Mouse (Mus musculus) urinary bladder, postnatal 4 days (tissue): ENCODE measurements around the gene Rccd1.

Experiments
- DNase-seq, 2 experiments: peaks; one replicate each; pipeline ENCODE4 v3.0.0; 2021 to 2022; ENCODE audit warnings: low spot score in 2 of 2

The Rccd1 gene

GRCm38 (mm10) chr7:80299568-80299967 lies 24.7 kb downstream of the Rccd1 start:
- DNase-seq = no peak

DNA sequence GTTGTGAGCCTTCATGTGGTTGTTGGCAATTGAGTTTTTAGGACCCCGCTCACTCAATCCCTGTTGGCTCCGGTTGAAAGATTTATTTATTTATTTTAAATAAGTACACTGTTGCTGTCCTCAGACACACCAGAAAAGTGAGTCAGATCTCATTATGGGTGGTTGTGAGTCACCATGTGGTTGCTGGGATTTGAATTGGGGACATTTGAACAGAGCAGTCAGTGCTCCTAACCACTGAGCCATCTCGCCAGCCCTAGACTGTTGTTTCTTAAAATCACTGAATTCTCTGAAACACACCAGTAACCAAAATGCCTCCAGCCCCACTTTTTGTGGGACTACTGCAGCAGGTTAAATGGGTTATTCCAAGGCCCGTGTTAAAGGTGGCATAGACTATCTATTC lies 25.5 kb downstream of the Rccd1 start:
- DNase-seq = no peak

- no peak for DNase-seq
Observed at GRCm38 (mm10) chr7:80297041-80297440, 27.2 kb downstream of the Rccd1 start.

GRCm38 (mm10) chr7:80296462-80296861 lies 27.8 kb downstream of the Rccd1 start:
- no peak for DNase-seq

DNA sequence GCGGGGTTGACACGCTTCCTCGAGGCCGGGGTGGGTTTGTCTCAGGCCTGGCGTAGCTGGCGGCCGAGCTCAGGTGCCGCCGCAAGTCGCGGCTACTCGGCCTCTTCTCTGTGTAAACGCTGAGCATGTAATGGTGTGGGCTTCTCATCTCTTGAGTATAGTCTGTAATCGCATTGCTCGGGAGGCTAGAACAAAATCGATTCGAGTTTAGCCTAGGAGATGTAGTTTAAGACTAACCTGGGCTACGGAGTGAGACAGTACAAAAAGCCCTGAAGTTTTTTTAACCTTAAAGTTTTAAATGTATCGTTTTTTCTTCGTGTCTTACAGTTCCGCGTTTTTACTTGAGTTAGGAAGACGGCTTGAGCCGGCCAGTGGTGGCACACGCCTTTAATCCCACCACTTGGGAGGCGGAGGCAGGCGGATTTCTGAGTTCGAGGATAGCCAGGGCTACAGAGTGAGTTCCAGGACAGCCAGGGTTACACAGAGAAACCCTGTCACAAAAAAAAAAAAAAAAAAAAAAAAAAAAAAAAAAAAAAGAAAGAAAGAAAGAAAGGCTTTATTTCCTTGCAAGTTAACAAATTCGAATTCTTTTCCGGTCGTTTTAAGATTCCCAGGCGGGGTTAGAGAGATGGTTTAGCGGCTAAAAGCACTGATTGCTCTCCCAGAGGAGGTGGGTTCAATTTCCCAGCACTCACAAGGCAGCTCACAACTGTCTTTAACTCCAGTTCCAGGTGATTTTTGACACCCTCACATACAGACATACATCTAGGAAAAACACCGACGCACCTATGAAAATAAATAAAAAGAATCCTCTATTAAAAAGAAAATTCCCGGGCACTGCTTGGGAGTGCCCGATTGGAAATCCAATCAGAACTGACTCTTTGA lies 29.2 kb downstream of the Rccd1 start:
- no peak for DNase-seq

DNA sequence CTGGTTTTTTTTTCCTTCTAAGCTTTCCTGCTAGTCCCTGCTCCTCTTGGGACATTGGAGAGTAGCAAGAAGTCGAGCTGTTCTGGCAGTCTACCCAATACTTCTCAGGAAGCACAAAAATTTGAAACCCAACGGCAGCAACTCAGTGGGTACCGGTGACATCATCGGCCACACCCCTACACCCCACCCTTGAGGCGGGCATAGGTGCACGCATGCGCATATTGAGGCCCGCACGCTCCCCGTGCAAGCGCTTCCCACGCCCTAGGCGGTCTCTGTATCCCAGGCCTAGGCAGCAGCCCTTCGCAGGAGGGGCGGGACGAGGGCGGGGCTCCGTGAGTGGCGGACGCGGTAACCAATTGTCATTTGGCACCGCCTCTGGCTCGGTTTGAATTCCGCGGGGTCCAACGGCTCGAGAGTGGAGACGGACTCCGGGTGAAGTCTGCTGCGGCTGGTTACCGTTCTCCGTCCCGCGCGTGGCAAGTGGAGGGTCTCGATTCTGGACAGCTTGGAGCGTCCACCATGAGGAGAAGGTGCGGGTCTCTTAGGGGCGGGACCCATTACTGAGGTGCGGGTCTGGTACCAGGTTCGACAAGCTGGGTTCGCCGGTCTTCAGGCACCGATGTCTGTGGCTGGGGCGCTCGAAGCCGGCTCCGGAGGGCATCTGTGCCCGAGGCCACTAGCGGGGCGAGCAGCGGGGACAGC lies 30.0 kb downstream of the Rccd1 start, which contains the start of gene Prc1:
Gene Prc1 (plus strand): TSS at position 389 of the 702 bp plus-strand sequence.
- peak; percentile 97 to 98 for DNase-seq

GRCm38 (mm10) chr7:80287736-80288135 lies 36.5 kb downstream of the Rccd1 start:
- no peak for DNase-seq

- no peak for DNase-seq
Observed at GRCm38 (mm10) chr7:80285725-80286124, 38.5 kb downstream of the Rccd1 start.

- no peak for DNase-seq
Observed at GRCm38 (mm10) chr7:80284391-80284790, 39.9 kb downstream of the Rccd1 start.

DNA sequence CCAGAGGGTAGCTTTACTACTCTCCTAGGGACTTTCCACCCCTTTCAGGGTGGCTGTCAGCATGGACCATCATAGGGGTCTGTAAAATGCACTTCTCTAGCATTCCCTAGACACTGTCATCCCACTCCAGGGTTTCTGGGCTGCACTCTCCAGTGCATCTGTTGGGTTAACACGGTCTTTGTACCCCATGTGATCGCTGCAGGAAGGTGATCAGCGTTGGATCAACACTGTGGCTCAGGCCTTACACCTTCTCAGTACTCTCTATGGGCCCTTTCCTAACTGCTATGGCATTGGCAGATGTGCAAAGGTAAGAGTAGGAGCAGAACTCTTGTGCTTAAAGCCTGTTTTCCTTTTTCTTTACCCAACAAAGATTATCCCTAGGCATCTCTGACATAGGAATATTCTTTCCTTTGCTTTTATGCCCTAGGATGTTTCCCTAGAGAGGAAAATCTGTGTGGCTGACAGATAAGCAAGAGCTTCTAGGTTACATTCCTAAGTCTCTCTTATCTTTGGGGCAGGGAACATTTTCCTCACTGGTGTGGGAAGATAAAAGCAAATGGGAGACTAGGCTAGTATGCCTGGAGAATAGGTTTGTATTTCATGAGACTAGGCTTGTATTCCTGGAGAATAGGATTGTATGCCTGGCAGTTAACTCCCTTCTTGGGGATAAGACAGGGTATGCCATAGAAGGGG lies 40.9 kb downstream of the Rccd1 start:
- no peak for DNase-seq

- no peak for DNase-seq
Observed at GRCm38 (mm10) chr7:80281646-80282045, 42.6 kb downstream of the Rccd1 start.

- no peak for DNase-seq
Observed at GRCm38 (mm10) chr7:80280998-80281397, 43.3 kb downstream of the Rccd1 start.

DNA sequence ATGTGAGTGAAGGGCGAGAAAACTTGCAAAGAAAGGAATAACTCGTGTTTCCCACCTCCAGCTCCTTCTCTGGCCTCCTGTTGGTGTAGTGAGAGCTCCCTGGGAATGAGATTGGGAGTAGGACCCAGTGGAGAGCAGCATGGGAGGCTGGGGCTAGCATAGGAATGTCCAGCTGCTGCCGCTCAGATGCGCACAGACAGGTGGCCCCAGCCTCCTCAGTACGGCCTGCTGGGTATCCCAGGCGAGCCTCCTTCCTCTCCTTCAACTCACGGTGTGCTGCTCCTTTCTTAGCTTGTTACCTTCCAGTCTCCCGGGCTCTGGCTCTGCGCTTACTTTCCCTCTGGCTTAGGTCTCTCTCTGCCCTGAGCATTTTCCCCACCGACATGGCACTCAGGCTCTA lies 44.2 kb downstream of the Rccd1 start:
- no peak for DNase-seq

GRCm38 (mm10) chr7:80276374-80276773 lies 47.9 kb downstream of the Rccd1 start:
- no peak for DNase-seq

DNA sequence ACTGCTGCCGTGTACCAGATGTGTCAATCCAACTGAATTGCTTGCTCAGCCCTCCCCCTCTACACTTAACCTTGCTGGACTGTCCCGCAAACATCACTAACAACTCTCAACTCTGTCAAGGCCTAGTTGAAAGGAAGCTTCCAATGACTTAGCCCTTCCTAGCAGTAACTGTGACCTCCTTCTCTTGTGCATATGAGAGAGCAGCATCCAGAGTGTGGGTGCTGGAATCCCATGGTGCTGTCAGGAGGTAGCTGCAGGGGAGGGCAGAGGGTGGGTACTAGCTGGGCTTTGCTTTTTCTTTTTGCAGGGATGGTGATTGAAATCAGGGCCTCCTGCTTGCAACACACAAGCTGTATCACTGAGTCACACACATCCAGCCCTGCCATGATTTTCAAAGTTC lies 50.8 kb downstream of the Rccd1 start:
- DNase-seq = no peak

DNA sequence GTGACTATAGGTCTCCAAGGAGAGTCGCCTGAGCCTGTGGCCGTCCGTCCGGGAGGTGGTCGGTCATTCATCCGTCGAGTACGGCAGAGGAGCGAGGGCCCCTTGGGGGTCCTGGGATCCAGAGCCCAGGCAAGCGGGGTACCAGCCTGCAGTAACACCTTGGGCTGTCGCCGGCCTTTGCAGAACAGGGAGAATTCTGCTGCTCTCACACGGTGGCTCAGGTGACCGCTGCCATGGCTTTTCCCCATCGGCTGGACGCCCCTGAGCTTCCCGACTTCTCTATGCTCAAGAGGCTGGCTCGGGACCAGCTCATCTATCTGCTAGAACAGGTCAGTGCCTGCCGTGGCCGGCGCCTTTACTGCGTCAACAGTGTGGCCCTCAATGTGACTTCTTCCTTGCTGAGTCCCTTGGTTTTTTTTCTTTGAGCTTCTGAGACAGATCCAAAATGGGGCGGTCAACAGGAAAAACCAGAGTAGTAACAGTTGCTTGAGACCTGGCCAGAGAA lies 54.5 kb downstream of the Rccd1 start:
- DNase-seq = no peak

DNA sequence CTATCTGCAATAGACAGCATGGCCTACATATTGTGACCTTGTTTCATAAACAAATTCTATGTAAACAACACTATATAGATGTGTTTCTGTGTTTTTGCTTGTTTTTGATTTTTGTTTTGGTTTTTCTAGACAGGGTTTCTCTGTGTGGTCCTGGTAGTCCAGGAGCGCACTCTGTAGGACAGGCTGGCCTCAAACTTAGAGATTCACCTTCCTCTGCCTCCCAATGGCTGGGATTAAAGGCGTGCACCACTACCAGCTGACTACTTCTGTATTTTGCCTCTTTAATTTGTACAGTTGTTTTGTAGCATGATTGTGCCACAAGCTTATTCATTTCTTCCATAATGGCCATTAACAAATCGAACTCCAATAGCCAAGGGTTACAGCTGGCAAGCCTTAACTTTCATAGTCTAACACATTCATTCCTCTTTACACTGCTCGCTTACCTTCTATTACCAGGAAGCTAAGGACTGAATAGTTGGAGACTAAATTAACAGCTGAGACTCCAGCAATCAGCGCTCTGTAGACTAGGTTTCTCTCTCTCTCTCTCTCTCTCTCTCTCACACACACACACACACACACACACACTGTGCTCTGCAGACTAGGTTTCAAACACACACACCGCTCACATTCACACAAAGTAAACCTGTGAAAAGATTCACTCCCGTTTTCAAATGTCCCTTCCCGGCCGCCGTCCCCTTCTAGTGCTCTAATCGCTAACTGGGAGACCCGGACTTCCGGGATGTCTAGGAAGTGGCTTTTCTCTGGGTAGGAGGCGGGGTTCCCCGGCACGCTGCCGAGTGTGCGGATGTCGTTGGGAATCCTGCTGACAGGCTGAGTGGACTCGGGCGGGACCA lies 55.1 kb downstream of the Rccd1 start, which contains the start of gene Vps33b:
Gene Vps33b (plus strand): TSS at position 753 of the 854 bp plus-strand sequence.
- peak; percentile 90 to 97 for DNase-seq

DNA sequence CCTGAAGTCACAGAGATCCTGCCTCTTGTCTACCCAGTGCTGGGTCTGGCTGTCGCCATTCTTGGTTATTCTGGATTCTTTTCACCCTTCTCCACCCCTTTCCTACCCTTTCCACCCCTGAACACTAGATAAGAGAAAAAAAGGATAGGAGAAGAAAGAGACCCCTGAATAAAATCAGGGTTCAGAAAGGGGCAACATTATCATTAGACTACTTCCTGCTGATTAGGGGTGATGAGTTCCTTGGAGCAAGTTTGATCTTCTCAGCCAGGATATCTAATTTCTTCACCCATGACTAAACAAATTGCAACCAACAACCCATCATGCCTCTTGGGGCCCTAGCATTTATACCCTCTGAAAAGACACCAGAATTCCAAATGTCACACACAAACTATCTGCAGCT lies 56.5 kb downstream of the Rccd1 start:
- no peak for DNase-seq

DNA sequence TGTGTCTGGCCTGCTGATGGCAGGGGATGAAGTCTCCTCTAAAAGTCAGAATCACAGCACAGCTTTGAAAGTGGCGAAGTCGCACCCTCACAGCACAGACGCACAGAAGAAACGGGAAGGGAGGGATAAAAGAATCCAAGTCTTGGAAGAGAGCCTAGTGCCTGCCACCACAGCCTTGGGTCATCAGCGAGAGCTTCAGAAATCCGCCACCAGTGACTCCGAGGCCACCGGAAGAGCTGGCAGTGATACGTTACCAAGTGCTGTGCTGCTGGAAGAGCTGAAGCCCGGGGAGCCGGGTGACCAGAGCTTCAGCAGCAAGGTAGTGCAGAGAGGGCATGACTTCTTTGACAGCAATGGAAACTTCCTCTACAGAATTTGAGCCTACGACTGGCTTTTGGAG lies 59.6 kb downstream of the Rccd1 start:
- no peak for DNase-seq

DNA sequence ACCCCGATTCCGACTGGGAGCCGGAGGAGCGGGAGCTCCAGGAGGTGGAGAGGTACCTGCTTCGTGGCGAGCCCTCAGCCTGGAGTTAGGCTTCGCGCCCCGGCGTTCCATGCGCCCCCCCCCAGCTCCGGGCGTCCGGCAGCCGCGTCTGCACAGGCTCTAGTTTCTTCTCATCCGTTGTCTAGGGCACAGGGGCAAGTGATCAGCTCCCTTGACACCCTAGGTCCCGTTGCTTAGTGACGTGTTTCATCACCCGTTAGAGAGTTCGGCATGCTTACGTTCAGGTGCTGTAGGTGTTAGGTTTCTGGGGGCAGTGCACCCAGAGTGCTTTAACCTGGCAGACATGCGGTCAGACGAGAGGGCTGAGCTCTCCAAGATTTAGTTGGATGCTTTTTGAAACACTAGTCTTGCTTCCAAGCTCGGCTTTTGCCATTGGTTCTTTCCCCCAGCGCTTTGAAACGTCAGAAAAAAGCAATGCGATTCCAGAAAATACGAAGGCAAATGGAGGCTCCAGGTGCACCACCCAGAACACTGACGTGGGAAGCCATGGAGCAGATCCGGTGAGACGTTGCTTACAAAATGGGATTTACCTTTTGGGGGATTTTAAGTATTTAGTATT lies 62.8 kb downstream of the Rccd1 start:
- no peak for DNase-seq
